Mouse (Mus musculus) CH12.LX (cell line): ENCODE data around the gene Bmx. TPM values are rescaled to one million over a fixed set of nuclear protein-coding genes. Genes with fewer than 3 reads are reported as not detected.
A peak's percentile ranks its signal among the peaks of the same experiment; 100 is the strongest.

ENCODE experiments used
- DNase-seq: peaks from one replicate; pipeline ENCODE4 v3.0.0-alpha.2; 2013; ENCODE audit errors: extremely low read depth
- H3K27ac ChIP-seq: 2 replicates; pipeline ENCODE4 v1.5.1; 2012; ENCODE audit warnings: low read depth, mild to moderate bottlenecking, control low read depth, moderate library complexity; ENCODE audit not compliant: insufficient read depth
- H3K27me3 ChIP-seq: replicated peaks from 2 replicates; pipeline ENCODE3; 2012; ENCODE audit warnings: inconsistent platforms
- H3K36me3 ChIP-seq, 2 experiments: replicated peaks in 1 of 2; 2 replicates each; pipeline versions ENCODE3 to v1.6.1; 2012; ENCODE audit warnings: inconsistent platforms in 1 of 2, low read length in 1 of 2, mild to moderate bottlenecking in 1 of 2, mixed read lengths in 1 of 2, moderate library complexity in 1 of 2; ENCODE audit not compliant: control insufficient read depth in 1 of 2, insufficient read depth in 1 of 2
- H3K4me1 ChIP-seq, 2 experiments: 2 replicates each; pipeline ENCODE4 v1.6.1; 2012; ENCODE audit warnings: inconsistent platforms in 1 of 2, moderate library complexity in 1 of 2; ENCODE audit not compliant: insufficient read depth in 2 of 2, control insufficient read depth in 1 of 2
- H3K4me2 ChIP-seq: 2 replicates; pipeline ENCODE4 v1.6.1; 2012; ENCODE audit warnings: low read depth, mild to moderate bottlenecking, control low read depth; ENCODE audit not compliant: poor library complexity, insufficient read depth, severe bottlenecking
- H3K4me3 ChIP-seq, 3 experiments: fragments of 150-350 bp in 1 of 3; sonication (generic) in 1 of 3; replicated peaks in 1 of 3; 2 replicates each; pipeline versions ENCODE3 to v1.5.1; 2011 to 2012; ENCODE audit warnings: low read depth in 2 of 3, low read length in 2 of 3, mild to moderate bottlenecking in 2 of 3, moderate library complexity in 2 of 3, control low read depth in 1 of 3, improper control_type of control experiment in 1 of 3, inconsistent platforms in 1 of 3, mixed read lengths in 1 of 3; ENCODE audit not compliant: poor library complexity in 1 of 3
- H3K79me2 ChIP-seq: replicated peaks from 2 replicates; pipeline ENCODE4 v1.6.1; 2012; ENCODE audit warnings: mild to moderate bottlenecking, moderate library complexity; ENCODE audit not compliant: control insufficient read depth, poor library complexity, insufficient read depth, severe bottlenecking; ENCODE audit errors: extremely low read depth
- H3K9ac ChIP-seq: 2 replicates; pipeline ENCODE4 v1.6.1; 2012; ENCODE audit warnings: low read depth, mild to moderate bottlenecking, control low read depth, moderate library complexity; ENCODE audit not compliant: insufficient read depth
- H3K9me3 ChIP-seq: replicated peaks from 2 replicates; pipeline ENCODE3; 2012; ENCODE audit warnings: low read length, inconsistent platforms, mixed read lengths
- BHLHE40 ChIP-seq: IDR thresholded peaks from 2 replicates; pipeline ENCODE4 v1.6.1; 2011; ENCODE audit warnings: mild to moderate bottlenecking, low read depth, low read length, improper control_type of control experiment
- CHD2 ChIP-seq: IDR thresholded peaks from 2 replicates; pipeline ENCODE4 v1.6.1; 2011; ENCODE audit warnings: low read length, improper control_type of control experiment
- CTCF ChIP-seq, 2 experiments: IDR thresholded peaks in 1 of 2; conservative IDR thresholded peaks in 1 of 2; 2 replicates each; pipeline ENCODE4 v1.5.1; 2011 to 2012; ENCODE audit warnings: low read depth in 2 of 2, low read length in 2 of 2, improper control_type of control experiment in 1 of 2, inconsistent platforms in 1 of 2, mild to moderate bottlenecking in 1 of 2, moderate library complexity in 1 of 2
- ELF1 ChIP-seq: IDR thresholded peaks from 2 replicates; pipeline ENCODE4 v1.6.1; 2014; ENCODE audit warnings: low read depth, mild to moderate bottlenecking, inconsistent platforms, low read length, improper control_type of control experiment
- GABPA ChIP-seq: IDR thresholded peaks from 2 replicates; pipeline ENCODE4 v1.6.1; 2012; ENCODE audit warnings: low read depth, low read length, improper control_type of control experiment, inconsistent platforms; ENCODE audit not compliant: insufficient replicate concordance
- HCFC1 ChIP-seq: IDR thresholded peaks from 2 replicates; pipeline ENCODE4 v1.6.1; 2012; ENCODE audit warnings: low read depth, mild to moderate bottlenecking, inconsistent platforms, low read length, improper control_type of control experiment
- KAT2A ChIP-seq: IDR thresholded peaks from 2 replicates; pipeline ENCODE4 v1.6.1; 2012; ENCODE audit warnings: low read length, improper control_type of control experiment, inconsistent platforms; ENCODE audit not compliant: insufficient replicate concordance
- MEF2A ChIP-seq: IDR thresholded peaks from 2 replicates; pipeline ENCODE4 v1.6.1; 2014; ENCODE audit warnings: low read depth, mild to moderate bottlenecking, inconsistent platforms, low read length, improper control_type of control experiment, borderline replicate concordance
- NRF1 ChIP-seq: IDR thresholded peaks from 2 replicates; pipeline ENCODE4 v1.6.1; 2014; ENCODE audit warnings: low read depth, mild to moderate bottlenecking, inconsistent platforms, low read length, improper control_type of control experiment, moderate library complexity
- PAX5 ChIP-seq: IDR thresholded peaks from 2 replicates; pipeline ENCODE4 v1.6.1; 2012; ENCODE audit warnings: low read length, inconsistent platforms, mixed read lengths
- POLR2A ChIP-seq: IDR thresholded peaks from 2 replicates; pipeline ENCODE4 v1.6.1; 2011; ENCODE audit warnings: low read depth, mild to moderate bottlenecking, improper control_type of control experiment, low read length
- TBP ChIP-seq: conservative IDR thresholded peaks from 2 replicates; pipeline ENCODE4 v1.6.1; 2011; ENCODE audit warnings: low read depth, low read length, improper control_type of control experiment
- TCF12 ChIP-seq: IDR thresholded peaks from 2 replicates; pipeline ENCODE4 v1.6.1; 2014; ENCODE audit warnings: low read depth, mild to moderate bottlenecking, inconsistent platforms, low read length, improper control_type of control experiment
- UBTF ChIP-seq: IDR thresholded peaks from 2 replicates; pipeline ENCODE4 v1.6.1; 2012; ENCODE audit warnings: low read depth, mild to moderate bottlenecking, inconsistent platforms, low read length, improper control_type of control experiment, moderate library complexity
- USF1 ChIP-seq: IDR thresholded peaks from 2 replicates; pipeline ENCODE4 v1.6.1; 2014; ENCODE audit warnings: low read depth, mild to moderate bottlenecking, inconsistent platforms, low read length, improper control_type of control experiment
- ZKSCAN1 ChIP-seq: IDR thresholded peaks from 2 replicates; pipeline ENCODE4 v1.6.1; 2012; ENCODE audit warnings: low read depth, inconsistent platforms, low read length, improper control_type of control experiment, borderline replicate concordance
- dilution Hi-C: fragments of 300-500 bp; cut with MboI; formaldehyde crosslinking; loops from 2 replicates; pipeline ENCODE4 v1.14.3; 2020; ENCODE audit warnings: low sequenced_read_pairs; ENCODE audit not compliant: extremely low pct_unique_long_range_greater_than_20kb, extremely low pct_ligation_motif_present
- in situ Hi-C: fragments of 300-500 bp; cut with MboI; formaldehyde crosslinking; loops from 3 replicates; pipeline ENCODE4 v1.14.3; 2019; ENCODE audit warnings: low sequenced_read_pairs, low pct_ligation_motif_present, low pct_unique_long_range_greater_than_20kb, mixed read lengths
- polyA plus RNA-seq: library from polyadenylated mRNA; unstranded; fragments of >175 nt; gene quantifications from 2 replicates; pipeline ENCODE4 v1.2.1, GENCODE M21; 2012; ENCODE audit warnings: low read depth; ENCODE audit not compliant: insufficient read length
- total RNA-seq, 2 experiments: library from RNA; depleted of rRNA; stranded (reverse); fragments of 300-350 nt in 1 of 2; fragments of >200 nt in 1 of 2; gene quantifications; 2 replicates each; pipeline ENCODE4 v1.2.3; 2012 to 2014

Bmx gene
- total and polyA plus RNA-seq, 3 experiments = 0.08 TPM; not detected in 2

DNA sequence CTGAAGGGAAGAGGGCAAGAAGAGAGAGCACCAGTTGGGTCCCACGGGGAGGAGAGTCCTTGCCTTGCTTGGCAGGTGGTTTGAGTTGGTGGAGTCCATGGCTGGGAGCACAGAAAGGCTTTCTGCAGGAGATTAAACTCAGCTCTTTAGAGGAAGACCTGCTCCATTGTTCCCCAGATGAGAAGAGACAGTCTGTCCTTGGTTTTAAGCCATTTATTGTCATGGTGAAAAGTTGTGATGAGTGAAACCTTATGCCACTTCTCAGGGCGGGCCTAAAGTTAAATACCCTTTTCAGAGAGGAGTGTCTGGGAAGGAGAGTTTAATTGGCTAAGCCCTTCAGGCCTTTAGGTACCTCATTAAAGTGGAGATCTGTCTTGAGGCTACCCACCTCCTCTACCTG, 4.3 kb upstream of the Bmx start:
- TF ChIP-seq ZKSCAN1 = no peak
- TF ChIP-seq TCF12 = no peak
- TF ChIP-seq UBTF = no peak
- TF ChIP-seq ELF1 = no peak
- no peak for TF ChIP-seq HCFC1
- TF ChIP-seq CHD2 = no peak
- TF ChIP-seq CTCF (conservative IDR thresholded peaks at IDR 0.05 in 1 of 2, IDR thresholded peaks at IDR 0.05 in 1 of 2; ENCODE audit: low read depth in 2 of 2, low read length in 2 of 2) = no peak
- TF ChIP-seq POLR2A = no peak
- no peak for TF ChIP-seq NRF1
- dilution Hi-C loops (no loop called here), in situ Hi-C loops (no loop called here)
- Histone ChIP-seq H3K79me2 (no peaks in the 10 kb centered on the region), H3K27ac (no peak overlapping the region), H3K27me3 (no peaks in the 10 kb centered on the region), H3K4me1 (peaks cover 0 to 18% of the 10 kb centered on the region in 2 experiments; a peak in 2 of 4 replicates), H3K9me3 (no peaks in the 10 kb centered on the region), H3K4me3 (no peak overlapping the region), H3K4me2 (no peak overlapping the region), H3K9ac (no peak overlapping the region), H3K36me3 (no peaks in the 10 kb centered on the region)
- no peak for DNase-seq

DNA sequence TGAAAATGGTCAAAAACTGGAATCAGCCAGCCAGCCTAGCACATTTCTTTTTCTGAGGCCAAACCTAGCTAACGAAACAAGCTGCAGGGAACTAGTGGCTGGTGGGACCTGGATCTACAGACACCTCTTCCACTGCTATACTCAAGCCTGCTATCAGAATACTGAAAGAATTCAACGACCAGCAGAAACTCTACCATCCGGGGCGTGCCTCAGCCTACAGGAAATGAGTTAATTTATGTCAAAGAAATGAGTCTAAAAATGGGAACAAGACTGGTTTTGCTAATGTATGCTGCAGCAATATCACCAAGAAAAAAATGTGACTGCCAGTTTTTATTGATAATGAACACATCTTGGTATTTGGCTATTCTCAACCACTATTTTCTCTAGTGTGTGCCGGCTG, 669 bp upstream of the Bmx start:
- DNase-seq = no peak
- Histone ChIP-seq H3K4me3 (no peak overlapping the region), H3K9me3 (no peaks in the 10 kb centered on the region), H3K4me1 (peaks cover 0 to 23% of the 10 kb centered on the region in 2 experiments; a peak in 2 of 4 replicates), H3K36me3 (no peaks in the 10 kb centered on the region), H3K9ac (no peak overlapping the region), H3K79me2 (no peaks in the 10 kb centered on the region), H3K4me2 (peak overlapping the region; percentile 29; the same call in 1 of the 2 replicates), H3K27ac (no peak overlapping the region), H3K27me3 (no peaks in the 10 kb centered on the region)
- TF ChIP-seq GABPA (no peak), TBP (no peak), PAX5 (no peak)
- in situ Hi-C loops = no loop called here
- dilution Hi-C loops = no loop called here

DNA sequence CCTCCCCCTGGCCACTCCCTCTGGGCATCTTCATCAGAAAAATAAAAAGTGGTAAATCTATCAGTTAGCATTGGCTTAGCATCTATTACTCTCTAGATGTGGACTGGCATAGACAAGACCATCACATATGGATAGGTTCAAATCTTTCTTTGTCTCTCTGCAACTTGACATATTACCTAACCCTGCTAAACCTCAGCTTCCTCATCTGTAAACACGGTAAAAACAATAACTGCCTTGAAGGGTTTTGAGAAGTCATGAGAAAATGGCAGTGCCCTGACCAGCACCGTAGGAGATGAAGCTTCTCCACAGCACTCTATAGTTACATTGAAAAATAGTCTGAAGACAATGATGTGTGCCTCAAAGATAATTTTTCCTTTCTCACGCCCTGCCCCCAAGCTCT, 1.5 kb downstream of the Bmx start:
- H3K79me2 ChIP-seq = no peaks in the 10 kb centered on the region
- H3K36me3 ChIP-seq = no peaks in the 10 kb centered on the region
- TF ChIP-seq ZKSCAN1 (no peak), BHLHE40 (no peak), NRF1 (no peak), USF1 (no peak), TCF12 (no peak), KAT2A (no peak), MEF2A (no peak)
- TF ChIP-seq, all 38 proteins: peak for 0
- Histone ChIP-seq H3K27ac (no peak overlapping the region), H3K4me1 (peaks cover 0 to 23% of the 10 kb centered on the region in 2 experiments; a peak in 2 of 4 replicates), H3K4me2 (no peak overlapping the region), H3K9me3 (no peaks in the 10 kb centered on the region), H3K9ac (no peak overlapping the region), H3K27me3 (no peaks in the 10 kb centered on the region), H3K4me3 (no peak overlapping the region)
- no peak for DNase-seq
- dilution Hi-C loops = no loop called here
- in situ Hi-C loops = no loop called here
